Mouse (Mus musculus): ENCODE measurements around the gene Lepr.
A peak's percentile ranks its signal among the peaks of the same experiment; 100 is the strongest.
"Not testable (repeated sequence)": the region's sequence is repeated elsewhere in the genome, so short reads cannot be mapped to it uniquely, and the experiment has no call there.

The Lepr gene

GRCm38 (mm10) chr4:101718991-101719580, 1.9 kb downstream of the Lepr start:
- peak; percentile 30 for DNase-seq (ENCODE audit: low spot score)

GRCm38 (mm10) chr4:101721705-101722104, 4.5 kb downstream of the Lepr start:
- no peak for DNase-seq (ENCODE audit: low spot score)

GRCm38 (mm10) chr4:101741973-101742372, 24.8 kb downstream of the Lepr start:
- no peak for DNase-seq (ENCODE audit: low spot score)

DNA sequence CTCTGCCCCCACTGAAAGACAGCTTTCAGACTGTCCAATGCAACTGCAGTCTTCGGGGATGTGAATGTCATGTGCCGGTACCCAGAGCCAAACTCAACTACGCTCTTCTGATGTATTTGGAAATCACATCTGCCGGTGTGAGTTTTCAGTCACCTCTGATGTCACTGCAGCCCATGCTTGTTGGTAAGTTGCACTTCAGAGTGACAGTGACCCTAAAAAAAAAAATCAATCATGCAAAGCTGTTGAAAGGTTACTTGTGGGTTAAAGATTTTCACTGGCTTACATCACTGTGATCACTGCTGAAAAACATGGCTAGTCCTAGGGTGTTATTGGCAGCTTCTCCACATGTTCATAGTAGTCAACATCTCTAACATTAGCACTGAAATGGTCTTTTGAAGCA, 28.3 kb downstream of the Lepr start:
- no peak for DNase-seq (ENCODE audit: low spot score)

DNA sequence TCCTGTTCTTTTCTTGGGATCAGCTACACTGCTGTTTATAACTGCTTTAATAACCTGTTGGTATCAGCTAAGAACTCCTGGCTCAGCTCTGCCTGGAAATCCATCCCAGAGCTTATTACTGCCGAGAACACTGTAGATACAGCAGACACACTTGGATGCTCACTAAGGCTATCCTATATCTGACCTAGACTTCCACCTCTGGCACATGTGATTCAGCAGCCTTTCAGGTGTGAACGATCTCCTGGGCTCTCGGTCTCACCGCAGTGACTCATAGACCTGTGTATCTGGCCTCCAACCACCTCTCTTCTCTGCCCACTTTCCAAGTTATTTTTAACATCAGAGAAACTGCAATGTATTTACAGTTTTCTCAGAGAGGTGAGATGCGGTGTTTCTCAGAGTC, 43.3 kb downstream of the Lepr start:
- DNase-seq (ENCODE audit: low spot score): no peak

- not testable (repeated sequence) for DNase-seq (ENCODE audit: low spot score)
These were observed 126.7 kb downstream of the Lepr start, which contains the start of gene B020004J07Rik for GRCm38 (mm10) chr4:101843923-101844322. B020004J07Rik (minus strand) TSS chr4:101844023.

DNA sequence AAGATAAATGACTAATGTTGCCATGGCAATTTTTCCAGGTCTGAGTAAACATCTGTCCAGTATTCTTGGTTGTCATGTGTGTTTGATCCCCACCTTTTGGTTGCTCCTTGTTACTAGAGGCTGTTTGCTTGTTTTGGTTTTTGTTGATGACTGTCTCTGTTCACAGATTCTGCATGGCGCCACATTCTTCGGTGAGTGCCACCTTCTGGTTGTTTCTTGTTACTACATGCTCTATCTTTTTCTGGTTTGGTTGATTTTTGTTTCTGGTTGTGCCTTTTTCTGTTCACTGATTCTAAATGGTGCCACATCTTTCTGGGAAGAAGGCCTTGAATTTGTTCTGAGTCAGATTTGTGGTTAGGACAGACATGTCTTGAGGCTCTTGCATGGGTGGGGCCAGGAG, 133.7 kb downstream of the Lepr start:
- no peak for DNase-seq (ENCODE audit: low spot score)

DNA sequence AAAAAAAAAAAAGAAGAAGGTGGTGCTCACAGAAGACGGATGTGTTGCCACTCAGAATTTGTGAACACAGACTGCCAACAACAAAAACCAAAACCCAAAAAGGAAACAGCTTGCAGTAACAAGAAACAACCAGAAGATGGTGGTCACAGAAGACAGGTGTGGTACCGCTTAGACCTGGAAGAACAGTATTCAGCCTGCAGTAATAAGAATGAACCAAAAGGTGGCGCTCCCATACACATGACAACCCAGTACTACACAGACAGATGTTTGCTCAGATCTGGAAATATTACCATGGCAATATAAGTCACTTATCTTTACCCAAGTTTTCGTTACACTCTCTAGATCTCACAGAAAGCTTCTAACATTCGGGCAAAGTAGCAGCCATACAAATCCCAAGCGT, 143.7 kb downstream of the Lepr start:
- peak; percentile 57 for DNase-seq (ENCODE audit: low spot score)

GRCm38 (mm10) chr4:101862289-101862688, 145.1 kb downstream of the Lepr start:
- DNase-seq (ENCODE audit: low spot score): no peak

Data from retina, embryonic 14.5 days (tissue).